Mouse (Mus musculus) CH12.LX (cell line): Measurements from ENCODE around the gene Lta. TPM values are rescaled to one million over a fixed set of nuclear protein-coding genes. Genes with fewer than 3 reads are reported as not detected.
A peak's percentile ranks its signal among the peaks of the same experiment; 100 is the strongest.

Experiments used
- DNase-seq: peaks from one replicate; pipeline ENCODE4 v3.0.0-alpha.2; 2013; ENCODE audit errors: extremely low read depth
- H3K27ac ChIP-seq: 2 replicates; pipeline ENCODE4 v1.5.1; 2012; ENCODE audit warnings: low read depth, mild to moderate bottlenecking, control low read depth, moderate library complexity; ENCODE audit not compliant: insufficient read depth
- H3K27me3 ChIP-seq: replicated peaks from 2 replicates; pipeline ENCODE3; 2012; ENCODE audit warnings: inconsistent platforms
- H3K36me3 ChIP-seq, 2 experiments: replicated peaks in 1 of 2; 2 replicates each; pipeline versions ENCODE3 to v1.6.1; 2012; ENCODE audit warnings: inconsistent platforms in 1 of 2, low read length in 1 of 2, mild to moderate bottlenecking in 1 of 2, mixed read lengths in 1 of 2, moderate library complexity in 1 of 2; ENCODE audit not compliant: control insufficient read depth in 1 of 2, insufficient read depth in 1 of 2
- H3K4me1 ChIP-seq, 2 experiments: 2 replicates each; pipeline ENCODE4 v1.6.1; 2012; ENCODE audit warnings: inconsistent platforms in 1 of 2, moderate library complexity in 1 of 2; ENCODE audit not compliant: insufficient read depth in 2 of 2, control insufficient read depth in 1 of 2
- H3K4me2 ChIP-seq: 2 replicates; pipeline ENCODE4 v1.6.1; 2012; ENCODE audit warnings: low read depth, mild to moderate bottlenecking, control low read depth; ENCODE audit not compliant: poor library complexity, insufficient read depth, severe bottlenecking
- H3K4me3 ChIP-seq, 3 experiments: fragments of 150-350 bp in 1 of 3; sonication (generic) in 1 of 3; replicated peaks in 1 of 3; 2 replicates each; pipeline versions ENCODE3 to v1.5.1; 2011 to 2012; ENCODE audit warnings: low read depth in 2 of 3, low read length in 2 of 3, mild to moderate bottlenecking in 2 of 3, moderate library complexity in 2 of 3, control low read depth in 1 of 3, improper control_type of control experiment in 1 of 3, inconsistent platforms in 1 of 3, mixed read lengths in 1 of 3; ENCODE audit not compliant: poor library complexity in 1 of 3
- H3K79me2 ChIP-seq: replicated peaks from 2 replicates; pipeline ENCODE4 v1.6.1; 2012; ENCODE audit warnings: mild to moderate bottlenecking, moderate library complexity; ENCODE audit not compliant: control insufficient read depth, poor library complexity, insufficient read depth, severe bottlenecking; ENCODE audit errors: extremely low read depth
- H3K9ac ChIP-seq: 2 replicates; pipeline ENCODE4 v1.6.1; 2012; ENCODE audit warnings: low read depth, mild to moderate bottlenecking, control low read depth, moderate library complexity; ENCODE audit not compliant: insufficient read depth
- H3K9me3 ChIP-seq: replicated peaks from 2 replicates; pipeline ENCODE3; 2012; ENCODE audit warnings: low read length, inconsistent platforms, mixed read lengths
- BHLHE40 ChIP-seq: IDR thresholded peaks from 2 replicates; pipeline ENCODE4 v1.6.1; 2011; ENCODE audit warnings: mild to moderate bottlenecking, low read depth, low read length, improper control_type of control experiment
- CHD2 ChIP-seq: IDR thresholded peaks from 2 replicates; pipeline ENCODE4 v1.6.1; 2011; ENCODE audit warnings: low read length, improper control_type of control experiment
- CTCF ChIP-seq, 2 experiments: IDR thresholded peaks in 1 of 2; conservative IDR thresholded peaks in 1 of 2; 2 replicates each; pipeline ENCODE4 v1.5.1; 2011 to 2012; ENCODE audit warnings: low read depth in 2 of 2, low read length in 2 of 2, improper control_type of control experiment in 1 of 2, inconsistent platforms in 1 of 2, mild to moderate bottlenecking in 1 of 2, moderate library complexity in 1 of 2
- ELF1 ChIP-seq: IDR thresholded peaks from 2 replicates; pipeline ENCODE4 v1.6.1; 2014; ENCODE audit warnings: low read depth, mild to moderate bottlenecking, inconsistent platforms, low read length, improper control_type of control experiment
- EP300 ChIP-seq: IDR thresholded peaks from 2 replicates; pipeline ENCODE4 v1.6.1; 2011; ENCODE audit warnings: low read length, improper control_type of control experiment
- ETS1 ChIP-seq: conservative IDR thresholded peaks from 2 replicates; pipeline ENCODE4 v1.6.1; 2012; ENCODE audit warnings: low read depth, mild to moderate bottlenecking, inconsistent platforms, low read length, improper control_type of control experiment, moderate library complexity
- IRF4 ChIP-seq: IDR thresholded peaks from 2 replicates; pipeline ENCODE4 v1.6.1; 2014; ENCODE audit warnings: low read depth, mild to moderate bottlenecking, inconsistent platforms, low read length, improper control_type of control experiment
- MAFK ChIP-seq: IDR thresholded peaks from 2 replicates; pipeline ENCODE4 v1.6.1; 2011; ENCODE audit warnings: low read length, improper control_type of control experiment; ENCODE audit not compliant: insufficient replicate concordance
- MEF2A ChIP-seq: IDR thresholded peaks from 2 replicates; pipeline ENCODE4 v1.6.1; 2014; ENCODE audit warnings: low read depth, mild to moderate bottlenecking, inconsistent platforms, low read length, improper control_type of control experiment, borderline replicate concordance
- MXI1 ChIP-seq: IDR thresholded peaks from 2 replicates; pipeline ENCODE4 v1.6.1; 2011; ENCODE audit warnings: mild to moderate bottlenecking, low read depth, low read length, improper control_type of control experiment
- MYC ChIP-seq: IDR thresholded peaks from 2 replicates; pipeline ENCODE4 v1.6.1; 2011; ENCODE audit warnings: low read depth, mild to moderate bottlenecking, improper control_type of control experiment, low read length
- TBP ChIP-seq: conservative IDR thresholded peaks from 2 replicates; pipeline ENCODE4 v1.6.1; 2011; ENCODE audit warnings: low read depth, low read length, improper control_type of control experiment
- TCF12 ChIP-seq: IDR thresholded peaks from 2 replicates; pipeline ENCODE4 v1.6.1; 2014; ENCODE audit warnings: low read depth, mild to moderate bottlenecking, inconsistent platforms, low read length, improper control_type of control experiment
- UBTF ChIP-seq: IDR thresholded peaks from 2 replicates; pipeline ENCODE4 v1.6.1; 2012; ENCODE audit warnings: low read depth, mild to moderate bottlenecking, inconsistent platforms, low read length, improper control_type of control experiment, moderate library complexity
- USF1 ChIP-seq: IDR thresholded peaks from 2 replicates; pipeline ENCODE4 v1.6.1; 2014; ENCODE audit warnings: low read depth, mild to moderate bottlenecking, inconsistent platforms, low read length, improper control_type of control experiment
- ZNF384 ChIP-seq: IDR thresholded peaks from 2 replicates; pipeline ENCODE4 v1.6.1; 2012; ENCODE audit warnings: low read depth, low read length, improper control_type of control experiment, inconsistent platforms
- dilution Hi-C: fragments of 300-500 bp; cut with MboI; formaldehyde crosslinking; loops from 2 replicates; pipeline ENCODE4 v1.14.3; 2020; ENCODE audit warnings: low sequenced_read_pairs; ENCODE audit not compliant: extremely low pct_unique_long_range_greater_than_20kb, extremely low pct_ligation_motif_present
- in situ Hi-C: fragments of 300-500 bp; cut with MboI; formaldehyde crosslinking; loops from 3 replicates; pipeline ENCODE4 v1.14.3; 2019; ENCODE audit warnings: low sequenced_read_pairs, low pct_ligation_motif_present, low pct_unique_long_range_greater_than_20kb, mixed read lengths
- polyA plus RNA-seq: library from polyadenylated mRNA; unstranded; fragments of >175 nt; gene quantifications from 2 replicates; pipeline ENCODE4 v1.2.1, GENCODE M21; 2012; ENCODE audit warnings: low read depth; ENCODE audit not compliant: insufficient read length
- total RNA-seq, 2 experiments: library from RNA; depleted of rRNA; stranded (reverse); fragments of 300-350 nt in 1 of 2; fragments of >200 nt in 1 of 2; gene quantifications; 2 replicates each; pipeline ENCODE4 v1.2.3; 2012 to 2014

The Lta gene
- total and polyA plus RNA-seq, 3 experiments = 13.4 to 53.0 (median 19.6) TPM

DNA sequence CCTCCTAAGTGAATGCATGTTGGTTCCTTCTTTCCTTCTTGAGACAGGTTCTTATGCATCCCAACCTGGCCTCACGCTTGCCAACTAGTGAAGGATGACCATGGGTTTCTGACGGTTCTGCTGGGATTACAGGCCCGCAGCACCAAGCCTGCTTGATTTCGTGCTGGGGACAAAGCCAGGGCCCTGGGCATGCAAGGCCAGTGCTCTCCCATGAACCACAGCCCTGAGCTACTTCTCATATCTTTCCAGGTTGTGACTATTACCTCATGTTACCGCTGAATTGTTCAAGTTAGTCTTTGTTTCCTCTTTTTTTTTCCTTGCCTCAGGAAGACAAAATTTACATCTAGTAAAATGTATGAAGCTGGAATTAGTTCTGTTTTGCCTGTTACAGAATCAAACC, 12.2 kb downstream of the Lta start:
- no peaks in the 10 kb centered on the region; the same call in 1 of the 2 replicates for H3K79me2 ChIP-seq
- in situ Hi-C loops = no loop called here
- H3K4me2 ChIP-seq = peak overlapping the region; percentile 87; the same call in 1 of the 2 replicates
- no peak for DNase-seq
- H3K27me3 ChIP-seq = no peaks in the 10 kb centered on the region
- TF ChIP-seq ELF1 (no peak), MAFK (no peak), ZNF384 (peak; percentile 82), BHLHE40 (peak; percentile 46; the same call in 1 of the 2 replicates), TBP (peak; percentile 95), USF1 (no peak), TCF12 (peak; percentile 16; the same call in 1 of the 2 replicates), ETS1 (peak; percentile 36; the same call in 1 of the 2 replicates), MEF2A (peak; percentile 39; the same call in 1 of the 2 replicates), IRF4 (peak; percentile 55; the same call in 1 of the 2 replicates), UBTF (peak; percentile 93), MYC (0 out of 2 replicates have a peak, but pooled peaks have one; percentile 57), CHD2 (no peak), EP300 (peak; percentile 59)
- TF ChIP-seq, all 38 proteins: peak for 10
- peaks cover 32 to 47% of the 10 kb centered on the region in 2 experiments for H3K4me1 ChIP-seq
- no peak overlapping the region for H3K4me3 ChIP-seq
- H3K27ac ChIP-seq = peak overlapping the region; percentile 96
- H3K36me3 ChIP-seq = no peaks in the 10 kb centered on the region
- dilution Hi-C loops = no loop called here
- no peaks in the 10 kb centered on the region for H3K9me3 ChIP-seq
- peak overlapping the region; percentile 71; the same call in 1 of the 2 replicates for H3K9ac ChIP-seq

DNA sequence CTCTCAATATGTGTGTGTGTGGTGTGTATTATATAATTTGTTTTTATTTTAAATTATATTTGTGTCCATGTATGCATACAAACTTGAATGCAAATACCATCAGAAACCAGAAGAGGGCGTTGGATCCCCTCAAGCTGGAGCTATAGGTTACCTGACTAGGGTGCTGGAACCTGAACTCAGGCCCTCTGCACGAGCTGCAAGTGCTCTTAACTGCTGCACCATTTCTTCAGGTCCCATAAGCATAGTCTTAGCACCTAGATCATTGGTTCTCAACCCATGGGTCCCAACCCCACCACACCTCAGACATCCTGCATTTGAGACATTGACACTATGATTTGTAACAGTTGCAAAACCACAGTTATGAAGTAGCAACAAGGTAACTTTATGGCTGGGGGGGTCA, 13.4 kb downstream of the Lta start:
- Histone ChIP-seq H3K9ac (no peak overlapping the region), H3K4me1 (peaks cover 31 to 51% of the 10 kb centered on the region in 2 experiments), H3K27ac (no peak overlapping the region), H3K79me2 (no peaks in the 10 kb centered on the region; the same call in 1 of the 2 replicates), H3K4me3 (no peak overlapping the region), H3K36me3 (no peaks in the 10 kb centered on the region)
- in situ Hi-C loops = no loop called here
- dilution Hi-C loops = no loop called here
- TF ChIP-seq MXI1 = no peak
- TF ChIP-seq CTCF (conservative IDR thresholded peaks at IDR 0.05 in 1 of 2, IDR thresholded peaks at IDR 0.05 in 1 of 2; ENCODE audit: low read depth in 2 of 2, low read length in 2 of 2) = peak; percentile 9 to 27; a peak in 2 of 4 replicates
- TF ChIP-seq, all 38 proteins: peak for 1
- Histone ChIP-seq H3K9me3 (no peaks in the 10 kb centered on the region), H3K4me2 (no peak overlapping the region), H3K27me3 (no peaks in the 10 kb centered on the region)
- no peak for DNase-seq
